Mouse (Mus musculus) liver, adult 2 months (tissue): ENCODE measurements around the gene Srcin1.

Experiments used
- CTCF ChIP-seq: fragments of 200-500 bp; IDR thresholded peaks from 2 replicates; pipeline ENCODE4 v1.5.1; 2011; ENCODE audit warnings: low read depth, low read length, control low read depth
- POLR2A ChIP-seq: fragments of 200-500 bp; IDR thresholded peaks from 2 replicates; pipeline ENCODE4 v1.6.1; 2011; ENCODE audit warnings: low read length, control low read depth; ENCODE audit not compliant: insufficient read depth; ENCODE audit errors: extremely low read depth

GRCm38 (mm10) chr11:97608933-97609332 is 32.9 kb upstream of the Srcin1 start:
- no peak for TF ChIP-seq POLR2A
- no peak for TF ChIP-seq CTCF
